Mouse (Mus musculus) hindbrain, embryonic 15.5 days (tissue): Measurements from ENCODE around the gene Hist1h4b. TPM values are rescaled to one million over a fixed set of nuclear protein-coding genes. Genes with fewer than 3 reads are reported as not detected.
"Not testable (repeated sequence)": the region's sequence is repeated elsewhere in the genome, so short reads cannot be mapped to it uniquely, and the experiment has no call there.

Source experiments
- ATAC-seq: fragments of 200-750 bp; cut with Nextera tagmentation; 2 replicates; pipeline ENCODE4 v1.8.0; 2017; ENCODE audit warnings: low read depth, moderate number of reproducible peaks, moderate TSS enrichment; ENCODE audit not compliant: low FRiP score
- H3K27ac ChIP-seq: fragments of 300-500 bp; sonication (generic); replicated peaks from 2 replicates; pipeline ENCODE4 v1.5.1; 2015; ENCODE audit warnings: mild to moderate bottlenecking, inconsistent platforms
- H3K27me3 ChIP-seq: fragments of 300-500 bp; sonication (generic); 2 replicates; pipeline ENCODE4 v1.6.1; 2015; ENCODE audit warnings: control low read depth, inconsistent platforms
- H3K36me3 ChIP-seq: fragments of 300-500 bp; sonication (generic); 2 replicates; pipeline ENCODE4 v1.6.1; 2015; ENCODE audit warnings: control low read depth, inconsistent platforms
- H3K4me1 ChIP-seq: fragments of 300-500 bp; sonication (generic); replicated peaks from 2 replicates; pipeline ENCODE4 v1.6.1; 2015; ENCODE audit warnings: control low read depth, inconsistent platforms
- H3K4me2 ChIP-seq: fragments of 300-500 bp; sonication (generic); 2 replicates; pipeline ENCODE4 v1.6.1; 2015; ENCODE audit warnings: moderate library complexity, mild to moderate bottlenecking, inconsistent platforms
- H3K4me3 ChIP-seq: fragments of 300-500 bp; sonication (generic); 2 replicates; pipeline ENCODE4 v1.5.1; 2015; ENCODE audit warnings: mild to moderate bottlenecking, inconsistent platforms
- H3K9ac ChIP-seq: fragments of 300-500 bp; sonication (generic); 2 replicates; pipeline ENCODE4 v1.6.1; 2015; ENCODE audit warnings: inconsistent platforms
- H3K9me3 ChIP-seq: fragments of 300-500 bp; sonication (generic); 2 replicates; pipeline ENCODE4 v1.6.1; 2016; ENCODE audit warnings: control low read depth, inconsistent platforms
- WGBS: fragments of 180-500 bp; shearing (Covaris S2); methylation state at CpG from one replicate; pipeline ENCODE4 v1.1.7; 2015; 5-methylcytosine and 5-hydroxymethylcytosine counted together
- polyA plus RNA-seq: library from polyadenylated mRNA; unstranded; fragments of >200 nt; fragmentation: Nextera tagmentation; extraction: Ambion mirVana; gene quantifications from 2 replicates; pipeline ENCODE4 v1.2.1, GENCODE M21; 2015

The Hist1h4b gene
- polyA plus RNA-seq, 1 experiment from 2014 or later: 1.9 TPM

GRCm38 (mm10) chr13:23761871-23762821 lies 5.3 kb downstream of the Hist1h4b start, which contains the start of gene Hist1h3a:
Gene Hist1h3a (minus strand): TSS chr13:23762386.
- Histone ChIP-seq H3K4me2 (peak within 1 kb of the TSS; percentile 87), H3K4me1 (peaks cover 36% of the 10 kb centered on the region), H3K27ac (peak within 1 kb of the TSS; percentile 87), H3K4me3 (peak within 1 kb of the TSS; percentile 56), H3K9ac (peak within 1 kb of the TSS; percentile 35)
- under 1% methylated on average over 36 of the region's 52 CpGs for WGBS
- not testable (repeated sequence) for H3K27me3 ChIP-seq, H3K36me3 ChIP-seq, H3K9me3 ChIP-seq
- peak; percentile 72 for ATAC-seq

GRCm38 (mm10) chr13:23763242-23763585 lies 6.4 kb downstream of the Hist1h4b start:
- peak overlapping the region; percentile 56 for H3K4me3 ChIP-seq
- H3K4me1 ChIP-seq: peaks cover 31% of the 10 kb centered on the region
- H3K36me3 ChIP-seq: no peaks in the 10 kb centered on the region
- peak overlapping the region; percentile 87 for H3K27ac ChIP-seq
- WGBS: under 1% methylated on average over 10 of the region's 10 CpGs
- no peak overlapping the region for H3K9ac ChIP-seq
- no peak for ATAC-seq
- no peaks in the 10 kb centered on the region for H3K27me3 ChIP-seq
- H3K9me3 ChIP-seq: no peaks in the 10 kb centered on the region
- H3K4me2 ChIP-seq: peak overlapping the region; percentile 87

GRCm38 (mm10) chr13:23763586-23764323 lies 6.9 kb downstream of the Hist1h4b start, which contains the start of gene Hist1h1a:
Gene Hist1h1a (plus strand): TSS chr13:23763666.
- Histone ChIP-seq H3K4me1 (peaks cover 31% of the 10 kb centered on the region), H3K27me3 (no peaks in the 10 kb centered on the region), H3K27ac (peak within 1 kb of the TSS; percentile 87), H3K4me2 (peak within 1 kb of the TSS; percentile 87), H3K9ac (peak within 1 kb of the TSS; percentile 61), H3K36me3 (no peaks in the 10 kb centered on the region), H3K4me3 (peak within 1 kb of the TSS; percentile 56), H3K9me3 (no peaks in the 10 kb centered on the region)
- WGBS: 3% methylated on average over 34 of the region's 34 CpGs
- ATAC-seq: peak; percentile 82

GRCm38 (mm10) chr13:23764324-23765171 lies 7.7 kb downstream of the Hist1h4b start:
- Histone ChIP-seq H3K9me3 (no peaks in the 10 kb centered on the region), H3K9ac (peak overlapping the region; percentile 61; the same call in 1 of the 2 replicates), H3K4me2 (peak overlapping the region; percentile 87), H3K27ac (peak overlapping the region; percentile 87), H3K36me3 (no peaks in the 10 kb centered on the region), H3K4me1 (peaks cover 31% of the 10 kb centered on the region), H3K4me3 (peak overlapping the region; percentile 56), H3K27me3 (no peaks in the 10 kb centered on the region)
- 35% methylated on average over 12 of the region's 12 CpGs for WGBS
- ATAC-seq: no peak

- ATAC-seq: no peak
These were observed 8.3 kb downstream of the Hist1h4b start for GRCm38 (mm10) chr13:23765172-23765513.

GRCm38 (mm10) chr13:23766772-23767171 lies 10.0 kb downstream of the Hist1h4b start:
- no peak for ATAC-seq
- Histone ChIP-seq H3K9me3 (no peaks in the 10 kb centered on the region), H3K4me3 (no peak overlapping the region), H3K27me3 (no peaks in the 10 kb centered on the region), H3K36me3 (no peaks in the 10 kb centered on the region), H3K9ac (no peak overlapping the region), H3K27ac (no peak overlapping the region), H3K4me2 (no peak overlapping the region), H3K4me1 (peaks cover 17% of the 10 kb centered on the region)

More at GRCm38 (mm10) chr13:23765172-23765513, 8.3 kb downstream of the Hist1h4b start:
- Histone ChIP-seq H3K27ac (no peak overlapping the region), H3K9ac (no peak overlapping the region), H3K36me3 (no peaks in the 10 kb centered on the region), H3K4me2 (no peak overlapping the region), H3K4me3 (no peak overlapping the region), H3K27me3 (no peaks in the 10 kb centered on the region), H3K9me3 (no peaks in the 10 kb centered on the region), H3K4me1 (peaks cover 26% of the 10 kb centered on the region)
- 74% methylated on average over 1 of the region's 1 CpGs for WGBS

- Histone ChIP-seq H3K4me1 (peaks cover 11% of the 10 kb centered on the region), H3K9me3 (no peaks in the 10 kb centered on the region), H3K4me3 (no peak overlapping the region), H3K27ac (no peak overlapping the region), H3K27me3 (no peaks in the 10 kb centered on the region), H3K36me3 (no peaks in the 10 kb centered on the region), H3K9ac (no peak overlapping the region), H3K4me2 (no peak overlapping the region)
- WGBS: 62% methylated on average over 5 of the region's 5 CpGs
- no peak for ATAC-seq
These were observed 12.1 kb downstream of the Hist1h4b start for GRCm38 (mm10) chr13:23768834-23769397.

GRCm38 (mm10) chr13:23769613-23770012 lies 12.8 kb downstream of the Hist1h4b start, which contains the start of gene Trim38:
Gene Trim38 (plus strand): TSS chr13:23769913.
- not testable (repeated sequence) for H3K4me3 ChIP-seq

GRCm38 (mm10) chr13:23772561-23773313 lies 15.9 kb downstream of the Hist1h4b start:
- H3K9me3 ChIP-seq: no peaks in the 10 kb centered on the region
- WGBS: 26% methylated on average over 21 of the region's 21 CpGs
- H3K4me3 ChIP-seq: peak overlapping the region; percentile 4; the same call in 1 of the 2 replicates
- H3K9ac ChIP-seq: no peak overlapping the region
- peak overlapping the region; percentile 49 for H3K4me2 ChIP-seq
- H3K4me1 ChIP-seq: peaks cover 3% of the 10 kb centered on the region; the same call in 1 of the 2 replicates
- no peak overlapping the region for H3K27ac ChIP-seq
- no peaks in the 10 kb centered on the region for H3K27me3 ChIP-seq
- no peaks in the 10 kb centered on the region for H3K36me3 ChIP-seq
- peak; percentile 83 for ATAC-seq

More at GRCm38 (mm10) chr13:23769613-23770012, 12.8 kb downstream of the Hist1h4b start, which contains the start of gene Trim38:
- not testable (repeated sequence) for H3K4me2 ChIP-seq, H3K27ac ChIP-seq, H3K4me1 ChIP-seq, H3K9me3 ChIP-seq, ATAC-seq, H3K27me3 ChIP-seq, H3K36me3 ChIP-seq, H3K9ac ChIP-seq
- WGBS: 89% methylated on average over 2 of the region's 2 CpGs

- H3K4me2 ChIP-seq: no peak overlapping the region
- H3K9me3 ChIP-seq: no peaks in the 10 kb centered on the region
- no peaks in the 10 kb centered on the region for H3K27me3 ChIP-seq
- ATAC-seq: no peak
- 91% methylated on average over 7 of the region's 7 CpGs for WGBS
- H3K4me1 ChIP-seq: no peaks in the 10 kb centered on the region
- H3K36me3 ChIP-seq: no peaks in the 10 kb centered on the region
- H3K27ac ChIP-seq: no peak overlapping the region
- no peak overlapping the region for H3K4me3 ChIP-seq
- H3K9ac ChIP-seq: no peak overlapping the region
These were observed 21.5 kb downstream of the Hist1h4b start for GRCm38 (mm10) chr13:23778339-23778738.
